In genomic region chr2:43561209-43561608, GRCm38 (mm10) we compare ENCODE assay signal across 23 mouse cellular contexts. TPM values are rescaled to one million over a fixed set of nuclear protein-coding genes. Genes with fewer than 3 reads are reported as not detected.
DNase-seq lines count a peak whose midpoint lies in the region; ATAC-seq and TF ChIP-seq lines count a peak whose summit lies in the region.
"Had no signal": no experiment of that assay in that cellular context is flagged by ENCODE, and none has a peak within 500 bp of the region (broad histone marks: within the 10 kb centered on the region; RNA-seq: fewer than 3 reads in every experiment).

No protein-coding gene starts in this region.

- no peak overlapping the region for H3K4me2 ChIP-seq in CH12.LX (ENCODE audit: insufficient read depth, low read depth, poor library complexity, severe bottlenecking)
- H3K4me2 ChIP-seq: embryonic facial prominence, embryonic 12.5 days; forebrain, embryonic 13.5 days; forebrain, embryonic 15.5 days had no signal

- no peaks in the 10 kb centered on the region for H3K9me3 ChIP-seq in CH12.LX (replicated peaks; ENCODE audit: low read length)
- H3K9me3 ChIP-seq: embryonic facial prominence, embryonic 10.5 days; embryonic facial prominence, embryonic 12.5 days; forebrain, embryonic 13.5 days; forebrain, embryonic 15.5 days had no signal

- DNase-seq in lung, postnatal 36 days: peak; percentile 27
- no peak for DNase-seq in lung, postnatal 4 days
- peak; percentile 42 for DNase-seq in CH12.LX (ENCODE audit: extremely low read depth)
- no peak for DNase-seq in spleen, adult 18-20 months
- DNase-seq in cerebellum, postnatal 25 days: no peak
- DNase-seq in thymus, adult 2 months: no peak
- DNase-seq: adrenal gland, adult 2 months; adrenal gland, postnatal 10 days; adrenal gland, postnatal 25 days; B cell, adult 2 months; cerebellum, adult 11 months; cerebellum, adult 18-20 months; cerebellum, adult 8-10 months; cerebellum, adult 9-11 months; cerebellum, postnatal 14 days; forebrain, postnatal 0 days had no signal

- H3K27ac ChIP-seq in CH12.LX (ENCODE audit: insufficient read depth, low read depth): no peak overlapping the region
- no peak overlapping the region for H3K27ac ChIP-seq in thymus, adult 2 months (ENCODE audit: control insufficient read depth, insufficient read depth, low read length)
- H3K27ac ChIP-seq: embryonic facial prominence, embryonic 10.5 days; embryonic facial prominence, embryonic 12.5 days; forebrain, embryonic 13.5 days; forebrain, embryonic 15.5 days had no signal

- H3K9ac ChIP-seq in CH12.LX (ENCODE audit: insufficient read depth, low read depth): no peak overlapping the region
- H3K9ac ChIP-seq: embryonic facial prominence, embryonic 12.5 days; forebrain, embryonic 13.5 days; forebrain, embryonic 15.5 days; forebrain, postnatal 0 days had no signal

- ATAC-seq in granulocyte monocyte progenitor cell, adult 5-6 weeks (replicated peaks; ENCODE audit: poor library complexity, severe bottlenecking): peak; percentile 96
- peak; percentile 93 for ATAC-seq in megakaryocyte progenitor cell, adult 5-6 weeks (replicated peaks; ENCODE audit: poor library complexity)
- ATAC-seq: CD4-positive, CD25-positive, alpha-beta regulatory T cell, adult 4 months; forebrain, embryonic 13.5 days; forebrain, embryonic 15.5 days; forebrain, postnatal 0 days had no signal

- H3K27me3 ChIP-seq in CH12.LX (replicated peaks): no peaks in the 10 kb centered on the region
- H3K27me3 ChIP-seq in thymus, adult 2 months (ENCODE audit: control insufficient read depth, insufficient read depth, low read length): no peaks in the 10 kb centered on the region
- H3K27me3 ChIP-seq: embryonic facial prominence, embryonic 12.5 days; forebrain, embryonic 13.5 days; forebrain, embryonic 15.5 days had no signal

- TF ChIP-seq RAD21 in CH12.LX (IDR thresholded peaks at IDR 0.05; ENCODE audit: low read depth, low read length): no peak

- H3K4me1 ChIP-seq in CH12.LX (ENCODE audit: control insufficient read depth in 1 of 2, insufficient read depth in 2 of 2): peaks cover 10 to 51% of the 10 kb centered on the region in 2 experiments
- no peaks in the 10 kb centered on the region for H3K4me1 ChIP-seq in thymus, adult 2 months (replicated peaks; ENCODE audit: control insufficient read depth, insufficient read depth, low read length)
- H3K4me1 ChIP-seq: embryonic facial prominence, embryonic 10.5 days; embryonic facial prominence, embryonic 12.5 days; forebrain, embryonic 13.5 days; forebrain, embryonic 15.5 days had no signal

- in situ Hi-C loops in CH12.LX (cut with MboI; ENCODE audit: low pct_ligation_motif_present, low pct_unique_long_range_greater_than_20kb, low sequenced_read_pairs): no loop called here

- TF ChIP-seq EP300 in CH12.LX (IDR thresholded peaks at IDR 0.05; ENCODE audit: low read length): peak; percentile 48; the same call in 1 of the 2 replicates

- dilution Hi-C loops in CH12.LX (cut with MboI; ENCODE audit: extremely low pct_ligation_motif_present, extremely low pct_unique_long_range_greater_than_20kb, low sequenced_read_pairs): no loop called here

- H3K79me2 ChIP-seq in CH12.LX (replicated peaks; ENCODE audit: control insufficient read depth, extremely low read depth, insufficient read depth, poor library complexity, severe bottlenecking): peaks cover 18% of the 10 kb centered on the region

- 39% methylated on average over 3 of the region's 3 CpGs for WGBS in thymus, adult 2 months

- no peak for TF ChIP-seq POLR2A in CH12.LX (IDR thresholded peaks at IDR 0.05; ENCODE audit: low read depth, low read length)
- TF ChIP-seq POLR2A in thymus, adult 2 months (IDR thresholded peaks at IDR 0.05; ENCODE audit: control insufficient read depth, extremely low read depth, insufficient read depth, low read length, poor library complexity): no peak

- peaks cover 24 to 57% of the 10 kb centered on the region in 2 experiments for H3K36me3 ChIP-seq in CH12.LX (replicated peaks in 1 of 2; ENCODE audit: control insufficient read depth in 1 of 2, insufficient read depth in 1 of 2, low read length in 1 of 2)
- no peaks in the 10 kb centered on the region for H3K36me3 ChIP-seq in thymus, adult 2 months (ENCODE audit: control insufficient read depth, insufficient read depth, low read length)
- H3K36me3 ChIP-seq: embryonic facial prominence, embryonic 10.5 days; embryonic facial prominence, embryonic 12.5 days; forebrain, embryonic 15.5 days had no signal

- H3K4me3 ChIP-seq in CH12.LX (replicated peaks in 1 of 3; ENCODE audit: low read depth in 2 of 3, low read length in 2 of 3, poor library complexity in 1 of 3): no peak overlapping the region
- no peak overlapping the region for H3K4me3 ChIP-seq in thymus, adult 2 months (ENCODE audit: control insufficient read depth, insufficient read depth, low read length)
- H3K4me3 ChIP-seq: embryonic facial prominence, embryonic 10.5 days; embryonic facial prominence, embryonic 12.5 days; forebrain, embryonic 13.5 days; forebrain, embryonic 15.5 days had no signal

- TF ChIP-seq CTCF in CH12.LX (conservative IDR thresholded peaks at IDR 0.05 in 1 of 2, IDR thresholded peaks at IDR 0.05 in 1 of 2; ENCODE audit: low read depth in 2 of 2, low read length in 2 of 2): no peak
- TF ChIP-seq CTCF in thymus, adult 2 months (IDR thresholded peaks at IDR 0.05; ENCODE audit: borderline replicate concordance, control insufficient read depth, extremely low read depth, insufficient read depth, low read length, poor library complexity): no peak

TF ChIP-seq in CH12.LX, 34 proteins besides CTCF, POLR2A, EP300 and RAD21:
- no peak for TF ChIP-seq UBTF (IDR thresholded peaks at IDR 0.05; ENCODE audit: low read depth, low read length)
- TF ChIP-seq IRF4 (IDR thresholded peaks at IDR 0.05; ENCODE audit: low read depth, low read length): peak; percentile 26; the same call in 1 of the 2 replicates
- TF ChIP-seq BHLHE40 (IDR thresholded peaks at IDR 0.05; ENCODE audit: low read depth, low read length): peak; percentile 22; the same call in 1 of the 2 replicates
TF ChIP-seq in CH12.LX: peak in this region for 2.

RNA-seq across cellular contexts. Expression of gene Kynu, which starts 6.1 kb away (rescaled TPM):
- total RNA-seq in CH12.LX (2012; rRNA removed) (31.2 and 42.4 TPM in 2 replicates), CH12.LX (2014; rRNA removed) (106 and 119 TPM in 2 replicates)
- 77.6 and 88.1 TPM in 2 replicates for polyA plus RNA-seq in CH12.LX (2012; ENCODE audit: insufficient read length, low read depth)
- total RNA-seq in granulocyte monocyte progenitor cell, adult 5-6 weeks (2014; fragmentation: Nextera tagmentation): not detected in 2 replicates
- 0.04 TPM in 1 of 2 replicates, not detected in the other for total RNA-seq in granulocyte monocyte progenitor cell, adult 5-6 weeks (2017)
- 0.10 and 0.22 TPM in 2 replicates for total RNA-seq in megakaryocyte progenitor cell, adult 5-6 weeks (2015)
- not detected in 2 replicates for total RNA-seq in megakaryocyte progenitor cell, adult 5-6 weeks (2017)
- 1.6 and 1.9 TPM in 2 replicates for polyA plus RNA-seq in thymus, adult 2 months (2012; rRNA removed)
- total RNA-seq: adrenal gland, postnatal 25 days; forebrain, postnatal 0 days had no signal
- polyA plus RNA-seq: adrenal gland, adult 2 months; forebrain, postnatal 0 days had no signal

Comparison
In these comparisons a context has a peak if more than half of its experiments do, and no peak if none do; other contexts are left out.
1. DNase-seq: peak in lung, postnatal 36 days (single experiment) and CH12.LX (single experiment); none in lung, postnatal 4 days (0 of 2), spleen, adult 18-20 months (0 of 2), cerebellum, postnatal 25 days (0 of 2) and thymus, adult 2 months (single experiment).
2. RNA of gene Kynu, which starts 6.1 kb away (total RNA-seq): 31.2 to 119 TPM in CH12.LX; 0.10 to 0.22 TPM in megakaryocyte progenitor cell, adult 5-6 weeks and 0.04 TPM in granulocyte monocyte progenitor cell, adult 5-6 weeks; every median in the first group is over 10 times any median in the second.